Mouse (Mus musculus) lung, embryonic 16.5 days (tissue): ENCODE results near the gene AA467197. TPM values are rescaled to one million over a fixed set of nuclear protein-coding genes. Genes with fewer than 3 reads are reported as not detected.
A peak's percentile ranks its signal among the peaks of the same experiment; 100 is the strongest.

ENCODE experiments used
- ATAC-seq: fragments of 200-750 bp; cut with Nextera tagmentation; 2 replicates; pipeline ENCODE4 v1.8.0; 2017; ENCODE audit warnings: low read depth, mild to moderate bottlenecking, moderate library complexity
- H3K27ac ChIP-seq: fragments of 300-500 bp; sonication (generic); 2 replicates; pipeline ENCODE4 v1.5.1; 2014; ENCODE audit warnings: mild to moderate bottlenecking, control low read depth, low read length
- H3K27me3 ChIP-seq: fragments of 300-500 bp; sonication (generic); 2 replicates; pipeline ENCODE4 v1.6.1; 2014; ENCODE audit warnings: low read depth, low read length, mixed read lengths; ENCODE audit not compliant: control insufficient read depth, insufficient read depth
- H3K36me3 ChIP-seq: fragments of 300-500 bp; sonication (generic); 2 replicates; pipeline ENCODE4 v1.6.1; 2014; ENCODE audit warnings: low read length; ENCODE audit not compliant: control insufficient read depth, insufficient read depth
- H3K4me1 ChIP-seq: fragments of 300-500 bp; sonication (generic); replicated peaks from 2 replicates; pipeline ENCODE4 v1.6.1; 2014; ENCODE audit warnings: low read length, mixed read lengths; ENCODE audit not compliant: control insufficient read depth, insufficient read depth
- H3K4me2 ChIP-seq: fragments of 300-500 bp; sonication (generic); 2 replicates; pipeline ENCODE4 v1.6.1; 2014; ENCODE audit warnings: low read depth, low read length, control low read depth
- H3K4me3 ChIP-seq: fragments of 300-500 bp; sonication (generic); 2 replicates; pipeline ENCODE4 v1.5.1; 2014; ENCODE audit warnings: mild to moderate bottlenecking, low read length, control low read depth
- H3K9ac ChIP-seq: fragments of 300-500 bp; sonication (generic); 2 replicates; pipeline ENCODE4 v1.6.1; 2014; ENCODE audit warnings: low read length, control low read depth
- H3K9me3 ChIP-seq: fragments of 300-500 bp; sonication (generic); 2 replicates; pipeline ENCODE4 v1.6.1; 2016; ENCODE audit warnings: low read length; ENCODE audit not compliant: control insufficient read depth
- WGBS: fragments of 180-500 bp; shearing (Covaris S2); extraction: QIAGEN DNeasy Blood & Tissue Kit; methylation state at CpG from one replicate; pipeline ENCODE4 v1.1.7; 2014; 5-methylcytosine and 5-hydroxymethylcytosine counted together
- polyA plus RNA-seq: library from polyadenylated mRNA; unstranded; fragments of >200 nt; fragmentation: Nextera tagmentation; extraction: Ambion mirVana; gene quantifications from 2 replicates; pipeline ENCODE4 v1.2.1, GENCODE M21; 2015

AA467197 gene
- polyA plus RNA-seq, 1 experiment from 2014 or later: 0.53 TPM

GRCm38 (mm10) chr2:122610746-122611653, 25.8 kb upstream of the AA467197 start, which contains the start of gene Gatm:
TSS of gene Gatm (minus strand) at chr2:122611303.
- peak within 1 kb of the TSS; percentile 93 for H3K4me2 ChIP-seq
- peak; percentile 88 for ATAC-seq
- H3K27me3 ChIP-seq: peaks cover 9% of the 10 kb centered on the region; the same call in 1 of the 2 replicates
- H3K27ac ChIP-seq: no peak within 1 kb of the TSS
- H3K4me1 ChIP-seq: no peaks in the 10 kb centered on the region
- H3K9ac ChIP-seq: peak within 1 kb of the TSS; percentile 59
- peak within 1 kb of the TSS; percentile 55 for H3K4me3 ChIP-seq
- no peaks in the 10 kb centered on the region for H3K9me3 ChIP-seq
- 3% methylated on average over 48 of the region's 48 CpGs for WGBS
- H3K36me3 ChIP-seq: no peaks in the 10 kb centered on the region

GRCm38 (mm10) chr2:122611654-122611973, 25.2 kb upstream of the AA467197 start:
- H3K4me3 ChIP-seq: no peak overlapping the region
- no peaks in the 10 kb centered on the region for H3K9me3 ChIP-seq
- H3K9ac ChIP-seq: no peak overlapping the region
- peaks cover 9% of the 10 kb centered on the region; the same call in 1 of the 2 replicates for H3K27me3 ChIP-seq
- WGBS: 81% methylated on average over 4 of the region's 4 CpGs
- peak overlapping the region; percentile 93; the same call in 1 of the 2 replicates for H3K4me2 ChIP-seq
- H3K27ac ChIP-seq: no peak overlapping the region
- no peaks in the 10 kb centered on the region for H3K36me3 ChIP-seq
- no peak for ATAC-seq
- no peaks in the 10 kb centered on the region for H3K4me1 ChIP-seq

- Histone ChIP-seq H3K4me2 (no peak overlapping the region), H3K4me3 (no peak overlapping the region), H3K36me3 (no peaks in the 10 kb centered on the region), H3K27ac (no peak overlapping the region), H3K27me3 (peaks cover 2% of the 10 kb centered on the region; the same call in 1 of the 2 replicates), H3K4me1 (no peaks in the 10 kb centered on the region), H3K9ac (no peak overlapping the region), H3K9me3 (no peaks in the 10 kb centered on the region)
- 72% methylated on average over 6 of the region's 6 CpGs for WGBS
- no peak for ATAC-seq
Measured at GRCm38 (mm10) chr2:122616237-122616636, 20.5 kb upstream of the AA467197 start.

DNA sequence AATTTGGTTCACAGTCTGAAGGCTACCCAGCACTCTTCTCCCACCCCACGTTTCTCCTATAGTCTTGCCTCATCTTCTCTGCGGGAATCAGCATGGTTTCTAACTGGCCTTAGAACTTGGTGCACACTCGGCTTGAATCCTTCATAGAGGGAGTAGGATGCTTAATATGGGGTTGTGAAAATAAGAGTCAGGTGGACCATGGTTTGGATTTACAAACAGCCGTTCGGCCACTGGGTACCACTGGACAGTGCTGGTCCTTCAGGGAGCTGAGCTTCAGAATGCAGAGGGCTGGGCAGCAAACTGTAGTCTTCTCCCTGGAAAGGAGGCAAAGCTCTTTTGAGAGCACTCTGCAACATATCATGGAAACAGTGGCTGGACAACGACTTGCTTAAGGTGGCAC, 19.0 kb upstream of the AA467197 start:
- Histone ChIP-seq H3K36me3 (no peaks in the 10 kb centered on the region), H3K27ac (no peak overlapping the region), H3K9ac (no peak overlapping the region), H3K27me3 (no peaks in the 10 kb centered on the region), H3K4me1 (no peaks in the 10 kb centered on the region), H3K4me2 (no peak overlapping the region), H3K9me3 (no peaks in the 10 kb centered on the region), H3K4me3 (no peak overlapping the region)
- no peak for ATAC-seq
- WGBS: 75% methylated on average over 6 of the region's 6 CpGs

- H3K27me3 ChIP-seq: no peaks in the 10 kb centered on the region
- no peaks in the 10 kb centered on the region for H3K36me3 ChIP-seq
- no peak overlapping the region for H3K4me2 ChIP-seq
- no peak overlapping the region for H3K27ac ChIP-seq
- H3K4me3 ChIP-seq: no peak overlapping the region
- WGBS: 55% methylated on average over 4 of the region's 4 CpGs
- no peaks in the 10 kb centered on the region for H3K9me3 ChIP-seq
- no peaks in the 10 kb centered on the region for H3K4me1 ChIP-seq
- H3K9ac ChIP-seq: no peak overlapping the region
- ATAC-seq: no peak
Measured at GRCm38 (mm10) chr2:122618719-122619118, 18.1 kb upstream of the AA467197 start.

DNA sequence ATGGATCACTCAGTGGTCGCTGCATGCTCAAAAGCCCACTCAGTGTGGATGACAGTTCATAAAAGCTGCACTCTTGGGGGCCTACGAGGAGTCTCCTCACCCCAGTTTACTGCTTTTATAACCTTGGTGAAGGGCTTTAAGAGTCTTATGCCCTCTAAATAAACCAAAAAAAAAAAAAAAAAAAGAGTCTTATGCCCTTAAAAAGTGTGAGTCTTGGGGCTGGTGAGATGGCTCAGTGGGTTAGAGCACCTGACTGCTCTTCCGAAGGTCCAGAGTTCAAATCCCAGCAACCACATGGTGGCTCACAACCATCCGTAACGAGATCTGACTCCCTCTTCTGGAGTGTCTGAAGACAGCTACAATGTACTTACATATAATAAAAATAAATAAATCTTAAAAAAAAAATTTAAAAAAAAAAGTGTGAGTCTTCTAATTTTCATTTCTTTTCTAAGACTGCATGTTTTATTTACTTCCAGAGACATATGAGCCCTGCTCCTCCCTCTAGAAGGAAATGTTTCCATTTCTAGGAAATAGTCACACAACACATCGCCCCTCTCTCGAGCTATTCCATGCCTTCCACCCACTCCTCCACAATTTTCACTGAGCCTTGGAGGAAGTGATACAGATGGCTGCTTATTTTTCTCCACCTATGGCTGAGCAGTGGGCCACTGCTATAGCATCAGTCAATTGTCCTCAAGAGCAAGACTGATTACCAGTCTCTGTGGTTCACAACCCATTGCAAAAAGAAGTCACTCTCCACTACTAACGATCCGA, 15.3 kb upstream of the AA467197 start:
- no peaks in the 10 kb centered on the region for H3K27me3 ChIP-seq
- H3K4me3 ChIP-seq: no peak overlapping the region
- no peaks in the 10 kb centered on the region for H3K9me3 ChIP-seq
- H3K27ac ChIP-seq: no peak overlapping the region
- no peak overlapping the region for H3K4me2 ChIP-seq
- no peaks in the 10 kb centered on the region for H3K36me3 ChIP-seq
- no peak overlapping the region for H3K9ac ChIP-seq
- ATAC-seq: no peak
- no peaks in the 10 kb centered on the region for H3K4me1 ChIP-seq
- 71% methylated on average over 9 of the region's 9 CpGs for WGBS

DNA sequence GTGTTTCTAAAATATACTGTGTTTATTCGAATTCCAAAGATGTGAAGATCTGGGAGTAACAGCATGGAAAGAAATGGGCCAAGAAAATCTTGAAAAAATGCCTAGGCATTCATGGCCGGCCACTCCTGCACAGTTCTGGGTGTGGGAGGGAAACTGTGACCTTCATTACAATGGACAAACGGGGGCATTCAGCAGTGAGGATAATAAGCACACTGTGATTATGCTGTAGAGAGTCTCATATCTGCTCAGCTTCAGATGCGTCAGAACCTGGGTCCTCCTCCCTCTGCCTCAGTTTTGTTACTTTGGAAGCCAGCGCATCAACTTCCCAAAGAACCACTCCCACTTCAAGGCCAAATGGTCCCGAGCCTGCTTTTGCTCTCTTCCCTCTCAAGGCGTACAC, 10.9 kb upstream of the AA467197 start:
- Histone ChIP-seq H3K9ac (no peak overlapping the region), H3K36me3 (no peaks in the 10 kb centered on the region), H3K9me3 (no peaks in the 10 kb centered on the region), H3K4me2 (no peak overlapping the region), H3K4me3 (no peak overlapping the region), H3K4me1 (peaks cover 3% of the 10 kb centered on the region), H3K27me3 (no peaks in the 10 kb centered on the region; the same call in 1 of the 2 replicates), H3K27ac (no peak overlapping the region)
- 53% methylated on average over 7 of the region's 7 CpGs for WGBS
- no peak for ATAC-seq

DNA sequence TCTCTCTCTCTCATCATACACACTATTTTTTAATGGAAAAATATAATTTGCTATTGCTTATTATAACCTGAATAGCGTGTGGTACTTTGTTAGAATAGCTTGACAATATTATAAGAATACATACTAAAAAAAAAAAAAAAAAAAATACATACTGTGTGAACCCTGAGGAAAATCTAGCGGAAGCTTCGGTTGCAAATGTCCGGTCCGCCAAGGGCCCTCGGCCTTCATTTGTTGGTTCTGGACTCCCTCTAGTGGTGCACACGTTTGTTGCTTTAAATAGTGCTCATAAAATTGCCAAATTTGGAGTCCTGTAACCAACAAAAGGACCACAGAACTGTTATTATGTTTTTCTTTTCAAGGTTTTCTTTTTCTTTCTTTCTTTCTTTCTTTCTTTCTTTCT, 7.8 kb upstream of the AA467197 start:
- no peak for ATAC-seq
- H3K4me2 ChIP-seq: no peak overlapping the region
- 2% methylated on average over 7 of the region's 7 CpGs for WGBS

DNA sequence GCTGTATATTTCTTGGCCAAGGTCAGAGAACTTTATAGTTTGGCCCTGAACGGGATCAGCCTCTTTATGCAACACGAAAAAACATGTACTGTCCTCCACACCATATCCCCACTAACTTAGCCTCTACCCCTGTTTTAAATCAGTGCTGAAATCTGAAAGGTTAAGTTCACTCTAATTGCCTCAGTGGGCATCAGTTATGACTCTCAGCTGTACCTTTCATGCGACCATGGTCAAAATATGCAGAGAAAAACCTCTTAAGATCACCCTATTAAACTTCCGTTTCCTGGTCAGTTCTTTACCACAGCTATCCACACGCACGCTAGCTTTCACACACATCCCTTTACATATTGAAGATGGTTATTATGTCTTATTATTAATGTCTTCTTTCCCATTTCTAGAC, 6.9 kb upstream of the AA467197 start:
- ATAC-seq: no peak
- 50% methylated on average over 6 of the region's 6 CpGs for WGBS
- no peaks in the 10 kb centered on the region; the same call in 1 of the 2 replicates for H3K27me3 ChIP-seq

More for the DNA sequence above, 7.8 kb upstream of the AA467197 start:
- Histone ChIP-seq H3K4me1 (peaks cover 10% of the 10 kb centered on the region), H3K27me3 (no peaks in the 10 kb centered on the region; the same call in 1 of the 2 replicates), H3K9ac (no peak overlapping the region), H3K4me3 (no peak overlapping the region), H3K27ac (no peak overlapping the region), H3K36me3 (peaks cover 2% of the 10 kb centered on the region; the same call in 1 of the 2 replicates), H3K9me3 (no peaks in the 10 kb centered on the region)

More for the DNA sequence above, 6.9 kb upstream of the AA467197 start:
- no peak overlapping the region for H3K27ac ChIP-seq
- peaks cover 2% of the 10 kb centered on the region; the same call in 1 of the 2 replicates for H3K36me3 ChIP-seq
- H3K9ac ChIP-seq: peak overlapping the region; percentile 93
- H3K9me3 ChIP-seq: no peaks in the 10 kb centered on the region
- peak overlapping the region; percentile 98; the same call in 1 of the 2 replicates for H3K4me3 ChIP-seq
- peaks cover 10% of the 10 kb centered on the region for H3K4me1 ChIP-seq
- H3K4me2 ChIP-seq: peak overlapping the region; percentile 98
